Mouse (Mus musculus): ENCODE measurements at regions not wholly inside any gene's neighbourhood (a gene's known extent, or its start where the extent isn't known, plus 50 kb on each side); places are given as distances from the start of the nearest gene placed in this dataset.

- no peaks in the 10 kb centered on the region for H3K27me3 ChIP-seq (replicated peaks)
- H3K27ac ChIP-seq (replicated peaks), result no peak overlapping the region
- H3K4me2 ChIP-seq, result no peak overlapping the region
- H3K9me3 ChIP-seq, result no peaks in the 10 kb centered on the region
- H3K9ac ChIP-seq, result no peak overlapping the region
- H3K4me1 ChIP-seq, result no peaks in the 10 kb centered on the region
- ATAC-seq (ENCODE audit: extremely low read depth, insufficient number of reproducible peaks, low FRiP score, low TSS enrichment), result no peak
- no peaks in the 10 kb centered on the region for H3K36me3 ChIP-seq
- H3K4me3 ChIP-seq, result no peak overlapping the region
- WGBS, result 83% methylated on average over 3 of the region's 3 CpGs
Observed at GRCm38 (mm10) chr16:76110383-76110782, 88.3 kb upstream of the Samsn1 start.

- Histone ChIP-seq H3K9me3 (no peaks in the 10 kb centered on the region), H3K27me3 (replicated peaks) (no peaks in the 10 kb centered on the region), H3K36me3 (no peaks in the 10 kb centered on the region), H3K4me3 (no peak overlapping the region), H3K4me1 (no peaks in the 10 kb centered on the region), H3K9ac (no peak overlapping the region), H3K4me2 (no peak overlapping the region), H3K27ac (replicated peaks) (no peak overlapping the region)
- 64% methylated on average over 2 of the region's 2 CpGs for WGBS
- no peak for ATAC-seq (ENCODE audit: extremely low read depth, insufficient number of reproducible peaks, low FRiP score, low TSS enrichment)
Observed at GRCm38 (mm10) chr16:76108464-76108863, 86.4 kb upstream of the Samsn1 start.

DNA sequence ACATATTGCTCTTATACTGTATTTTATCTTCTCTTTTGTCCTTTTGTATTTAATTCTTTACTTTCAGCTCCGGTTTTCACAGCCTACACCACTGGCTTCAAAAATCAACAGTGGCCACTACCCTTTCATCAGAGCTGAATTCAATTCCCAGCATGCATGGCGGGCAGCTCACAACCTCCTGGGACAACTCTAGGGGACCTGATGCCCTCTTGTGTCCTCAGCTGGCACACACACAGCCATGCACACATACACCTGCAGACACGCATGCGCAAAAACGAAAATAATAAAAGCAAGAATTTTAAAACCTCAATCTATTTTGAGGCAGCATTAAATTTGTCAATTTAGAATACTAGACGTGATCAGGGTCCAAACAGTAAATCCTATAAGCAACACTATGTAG lies 82.6 kb upstream of the Samsn1 start:
- no peak for ATAC-seq (ENCODE audit: extremely low read depth, insufficient number of reproducible peaks, low FRiP score, low TSS enrichment)
- H3K4me1 ChIP-seq, result peaks cover 4% of the 10 kb centered on the region
- no peak overlapping the region for H3K9ac ChIP-seq
- H3K27ac ChIP-seq (replicated peaks), result no peak overlapping the region
- H3K4me2 ChIP-seq, result no peak overlapping the region
- 81% methylated on average over 6 of the region's 6 CpGs for WGBS
- no peaks in the 10 kb centered on the region for H3K36me3 ChIP-seq
- H3K27me3 ChIP-seq (replicated peaks), result no peaks in the 10 kb centered on the region
- no peaks in the 10 kb centered on the region for H3K9me3 ChIP-seq
- no peak overlapping the region for H3K4me3 ChIP-seq

- H3K4me2 ChIP-seq, result no peak overlapping the region
- no peaks in the 10 kb centered on the region for H3K9me3 ChIP-seq
- peaks cover 4% of the 10 kb centered on the region for H3K4me1 ChIP-seq
- no peak overlapping the region for H3K9ac ChIP-seq
- H3K27me3 ChIP-seq (replicated peaks), result no peaks in the 10 kb centered on the region
- H3K27ac ChIP-seq (replicated peaks), result no peak overlapping the region
- WGBS, result 71% methylated on average over 3 of the region's 3 CpGs
- no peaks in the 10 kb centered on the region for H3K36me3 ChIP-seq
- H3K4me3 ChIP-seq, result no peak overlapping the region
- ATAC-seq (ENCODE audit: extremely low read depth, insufficient number of reproducible peaks, low FRiP score, low TSS enrichment), result no peak
Observed at GRCm38 (mm10) chr16:76101773-76102172, 79.7 kb upstream of the Samsn1 start.

GRCm38 (mm10) chr16:76097808-76098207 lies 75.7 kb upstream of the Samsn1 start:
- Histone ChIP-seq H3K9ac (no peak overlapping the region), H3K4me1 (peaks cover 4% of the 10 kb centered on the region), H3K36me3 (no peaks in the 10 kb centered on the region), H3K9me3 (no peaks in the 10 kb centered on the region), H3K4me2 (no peak overlapping the region), H3K4me3 (no peak overlapping the region), H3K27ac (replicated peaks) (no peak overlapping the region), H3K27me3 (replicated peaks) (no peaks in the 10 kb centered on the region)
- WGBS, result 71% methylated on average over 9 of the region's 9 CpGs
- ATAC-seq (ENCODE audit: extremely low read depth, insufficient number of reproducible peaks, low FRiP score, low TSS enrichment), result no peak

- Histone ChIP-seq H3K9me3 (no peaks in the 10 kb centered on the region), H3K36me3 (no peaks in the 10 kb centered on the region), H3K4me3 (no peak overlapping the region), H3K27ac (replicated peaks) (no peak overlapping the region), H3K4me2 (no peak overlapping the region), H3K9ac (no peak overlapping the region), H3K4me1 (no peaks in the 10 kb centered on the region), H3K27me3 (replicated peaks) (no peaks in the 10 kb centered on the region)
- no peak for ATAC-seq (ENCODE audit: extremely low read depth, insufficient number of reproducible peaks, low FRiP score, low TSS enrichment)
- 87% methylated on average over 4 of the region's 4 CpGs for WGBS
Observed at GRCm38 (mm10) chr16:76096363-76096762, 74.3 kb upstream of the Samsn1 start.

DNA sequence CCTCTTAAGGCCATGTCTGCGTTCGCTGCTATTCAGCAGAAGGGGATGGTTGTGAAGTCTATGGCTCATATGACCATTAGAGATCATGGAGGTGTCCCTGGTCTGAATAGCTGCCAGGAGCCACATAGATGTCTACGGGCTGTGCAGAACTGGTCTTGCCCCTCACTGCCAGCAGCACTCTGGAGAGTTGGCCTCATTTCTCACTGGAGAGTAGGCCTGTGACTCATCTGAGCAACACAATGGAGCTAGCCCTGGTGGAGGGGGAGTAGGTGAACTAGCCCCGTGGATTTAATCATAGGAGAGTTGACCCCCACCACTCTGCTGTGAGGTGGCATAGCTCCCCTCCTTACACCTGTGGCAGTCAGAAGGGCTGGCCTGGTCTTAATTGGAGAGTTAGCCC lies 63.3 kb upstream of the Samsn1 start:
- H3K27ac ChIP-seq (replicated peaks), result no peak overlapping the region
- no peak for ATAC-seq (ENCODE audit: extremely low read depth, insufficient number of reproducible peaks, low FRiP score, low TSS enrichment)
- WGBS, result 82% methylated on average over 4 of the region's 4 CpGs
- no peaks in the 10 kb centered on the region for H3K9me3 ChIP-seq
- H3K27me3 ChIP-seq (replicated peaks), result no peaks in the 10 kb centered on the region
- H3K4me2 ChIP-seq, result no peak overlapping the region
- H3K36me3 ChIP-seq, result no peaks in the 10 kb centered on the region
- no peak overlapping the region for H3K4me3 ChIP-seq
- H3K9ac ChIP-seq, result no peak overlapping the region
- H3K4me1 ChIP-seq, result no peaks in the 10 kb centered on the region

- H3K4me3 ChIP-seq, result no peak overlapping the region
- H3K36me3 ChIP-seq, result no peaks in the 10 kb centered on the region
- ATAC-seq (ENCODE audit: extremely low read depth, insufficient number of reproducible peaks, low FRiP score, low TSS enrichment), result no peak
- no peak overlapping the region for H3K4me2 ChIP-seq
- no peak overlapping the region for H3K27ac ChIP-seq (replicated peaks)
- H3K4me1 ChIP-seq, result no peaks in the 10 kb centered on the region
- H3K9me3 ChIP-seq, result no peaks in the 10 kb centered on the region
- H3K9ac ChIP-seq, result no peak overlapping the region
- H3K27me3 ChIP-seq (replicated peaks), result no peaks in the 10 kb centered on the region
- 65% methylated on average over 4 of the region's 4 CpGs for WGBS
Observed at GRCm38 (mm10) chr16:76082465-76082864, 60.4 kb upstream of the Samsn1 start.

GRCm38 (mm10) chr16:76079761-76080502 lies 57.9 kb upstream of the Samsn1 start:
- H3K4me1 ChIP-seq, result no peaks in the 10 kb centered on the region
- no peaks in the 10 kb centered on the region for H3K36me3 ChIP-seq
- H3K9me3 ChIP-seq, result no peaks in the 10 kb centered on the region
- H3K27ac ChIP-seq (replicated peaks), result no peak overlapping the region
- no peak overlapping the region for H3K4me2 ChIP-seq
- WGBS, result 65% methylated on average over 6 of the region's 6 CpGs
- no peak for ATAC-seq (ENCODE audit: extremely low read depth, insufficient number of reproducible peaks, low FRiP score, low TSS enrichment)
- no peaks in the 10 kb centered on the region for H3K27me3 ChIP-seq (replicated peaks)
- H3K9ac ChIP-seq, result no peak overlapping the region
- H3K4me3 ChIP-seq, result no peak overlapping the region

DNA sequence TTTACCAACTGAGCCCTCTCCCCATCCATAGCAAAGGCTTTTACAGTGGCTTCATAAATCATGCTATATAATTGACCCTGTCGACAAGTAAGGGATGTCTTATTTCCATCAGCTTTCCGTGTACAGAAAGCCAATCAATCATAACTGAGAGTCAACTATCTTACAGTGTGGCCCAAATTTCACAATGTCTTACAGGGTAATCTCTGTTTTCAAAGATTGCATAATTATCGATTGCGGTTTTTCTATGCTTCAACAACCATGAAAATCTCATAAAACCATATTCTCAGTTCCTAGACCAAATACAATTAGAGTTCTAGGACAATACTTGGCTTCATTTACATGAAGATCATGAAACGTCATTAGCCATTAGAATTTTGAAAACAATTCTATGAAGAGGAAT lies 56.1 kb upstream of the Samsn1 start:
- H3K4me3 ChIP-seq, result no peak overlapping the region
- WGBS, result 74% methylated on average over 5 of the region's 5 CpGs

GRCm38 (mm10) chr16:76076231-76076630 lies 54.1 kb upstream of the Samsn1 start:
- Histone ChIP-seq H3K9ac (no peak overlapping the region), H3K4me3 (no peak overlapping the region)
- WGBS, result 74% methylated on average over 5 of the region's 5 CpGs

More for the DNA sequence above, 56.1 kb upstream of the Samsn1 start:
- Histone ChIP-seq H3K9me3 (no peaks in the 10 kb centered on the region), H3K9ac (no peak overlapping the region), H3K36me3 (no peaks in the 10 kb centered on the region), H3K27me3 (replicated peaks) (no peaks in the 10 kb centered on the region), H3K4me2 (no peak overlapping the region), H3K27ac (replicated peaks) (no peak overlapping the region), H3K4me1 (no peaks in the 10 kb centered on the region)
- ATAC-seq (ENCODE audit: extremely low read depth, insufficient number of reproducible peaks, low FRiP score, low TSS enrichment), result no peak

More at GRCm38 (mm10) chr16:76076231-76076630, 54.1 kb upstream of the Samsn1 start:
- no peak for ATAC-seq (ENCODE audit: extremely low read depth, insufficient number of reproducible peaks, low FRiP score, low TSS enrichment)
- no peak overlapping the region for H3K27ac ChIP-seq (replicated peaks)
- H3K4me1 ChIP-seq, result no peaks in the 10 kb centered on the region
- H3K27me3 ChIP-seq (replicated peaks), result no peaks in the 10 kb centered on the region
- no peak overlapping the region for H3K4me2 ChIP-seq
- H3K9me3 ChIP-seq, result no peaks in the 10 kb centered on the region
- no peaks in the 10 kb centered on the region for H3K36me3 ChIP-seq
